Mouse (Mus musculus) skeletal muscle tissue, postnatal 0 days (tissue): ENCODE results near the gene Zcchc24. TPM values are rescaled to one million over a fixed set of nuclear protein-coding genes. Genes with fewer than 3 reads are reported as not detected.

Experiments used
- polyA plus RNA-seq: library from polyadenylated mRNA; unstranded; fragments of >200 nt; fragmentation: Nextera tagmentation; extraction: Ambion mirVana; gene quantifications from 2 replicates; pipeline ENCODE4 v1.2.1, GENCODE M21; 2015

Zcchc24 gene
- polyA plus RNA-seq: 33.4 and 36.6 TPM in 2 replicates

GRCm38 (mm10) chr14:25768915-25769625, at the start of gene Zcchc24:
Gene Zcchc24 (minus strand): TSS chr14:25769039.

GRCm38 (mm10) chr14:25693888-25694568, 74.8 kb downstream of the Zcchc24 start, which contains the start of gene Ppif:
Gene Ppif (plus strand): TSS chr14:25694154.

Other genes with a start within 250 kb of the Zcchc24 start
- gene Ppif, start 74.9 kb downstream of the Zcchc24 start, polyA plus RNA-seq: 45.7 and 50.9 TPM in 2 replicates
- 85.0 and 87.0 TPM in 2 replicates for gene Anxa11, start 73.1 kb upstream of the Zcchc24 start, polyA plus RNA-seq
- 2.8 and 3.4 TPM in 2 replicates for gene Plac9a, start 134.1 kb upstream of the Zcchc24 start, polyA plus RNA-seq
- 1.3 and 1.6 TPM in 2 replicates for gene Tmem254a, start 158.6 kb upstream of the Zcchc24 start, polyA plus RNA-seq
- 0.15 TPM in 1 of 2 replicates, not detected in the other for gene Cphx1, start 169.3 kb upstream of the Zcchc24 start, polyA plus RNA-seq
- 0.69 and 1.1 TPM in 2 replicates for gene Duxbl1, start 209.5 kb upstream of the Zcchc24 start, polyA plus RNA-seq